Mouse (Mus musculus) heart, embryonic 15.5 days (tissue): ENCODE measurements around the gene Hhat. TPM values are rescaled to one million over a fixed set of nuclear protein-coding genes. Genes with fewer than 3 reads are reported as not detected.

Experiments used
- ATAC-seq: fragments of 200-750 bp; cut with Nextera tagmentation; replicated peaks from 2 replicates; pipeline ENCODE4 v1.8.0; 2017; ENCODE audit warnings: low read depth, moderate TSS enrichment; ENCODE audit not compliant: insufficient number of reproducible peaks, insufficient read depth, low FRiP score
- H3K27ac ChIP-seq: fragments of 300-500 bp; sonication (generic); 2 replicates; pipeline ENCODE4 v1.5.1; 2015; ENCODE audit warnings: mild to moderate bottlenecking, inconsistent platforms
- H3K27me3 ChIP-seq: fragments of 300-500 bp; sonication (generic); 2 replicates; pipeline ENCODE4 v1.6.1; 2015; ENCODE audit warnings: inconsistent platforms
- H3K36me3 ChIP-seq: fragments of 300-500 bp; sonication (generic); 2 replicates; pipeline ENCODE4 v1.6.1; 2015; ENCODE audit warnings: mild to moderate bottlenecking, inconsistent platforms
- H3K4me1 ChIP-seq: fragments of 300-500 bp; sonication (generic); replicated peaks from 2 replicates; pipeline ENCODE4 v1.6.1; 2015; ENCODE audit warnings: inconsistent platforms
- H3K4me2 ChIP-seq: fragments of 300-500 bp; sonication (generic); 2 replicates; pipeline ENCODE4 v1.6.1; 2015; ENCODE audit warnings: inconsistent platforms, mild to moderate bottlenecking, moderate library complexity
- H3K4me3 ChIP-seq: fragments of 300-500 bp; sonication (generic); 2 replicates; pipeline ENCODE4 v1.5.1; 2015; ENCODE audit warnings: mild to moderate bottlenecking, inconsistent platforms
- H3K9ac ChIP-seq: fragments of 300-500 bp; sonication (generic); 2 replicates; pipeline ENCODE4 v1.6.1; 2015; ENCODE audit warnings: mild to moderate bottlenecking, inconsistent platforms
- H3K9me3 ChIP-seq: fragments of 300-500 bp; sonication (generic); replicated peaks from 2 replicates; pipeline ENCODE4 v1.6.1; 2016; ENCODE audit warnings: inconsistent platforms
- WGBS: fragments of 180-500 bp; shearing (Covaris S2); methylation state at CpG from one replicate; pipeline ENCODE4 v1.1.7; 2015; ENCODE audit warnings: mixed read lengths; 5-methylcytosine and 5-hydroxymethylcytosine counted together
- polyA plus RNA-seq: library from polyadenylated mRNA; unstranded; fragments of >200 nt; fragmentation: Nextera tagmentation; extraction: Ambion mirVana; gene quantifications from 2 replicates; pipeline ENCODE4 v1.2.1, GENCODE M21; 2015

Hhat gene
- polyA plus RNA-seq, 1 experiment from 2014 or later = 5.5 TPM

DNA sequence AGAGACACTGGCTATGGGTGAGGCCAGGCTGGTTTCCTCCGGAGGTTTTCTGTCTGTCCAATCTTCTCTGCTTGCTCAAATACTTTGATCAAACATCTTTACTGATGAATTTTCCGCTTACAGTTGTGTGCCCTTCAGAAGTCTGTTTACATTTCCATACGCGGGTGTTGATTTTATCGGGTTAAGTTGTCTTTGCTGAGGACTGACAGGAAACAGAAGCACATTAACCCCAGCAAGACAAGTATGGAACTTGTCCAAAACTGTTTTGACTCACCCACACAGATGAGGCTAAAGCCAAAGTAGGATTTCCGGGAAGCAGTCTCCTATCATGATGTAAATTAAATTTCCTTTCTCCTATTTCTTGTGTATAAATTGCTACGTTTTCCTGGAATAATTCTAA is 294.3 kb downstream of the Hhat start:
- no peaks in the 10 kb centered on the region for H3K9me3 ChIP-seq
- H3K27me3 ChIP-seq = no peaks in the 10 kb centered on the region
- no peak overlapping the region for H3K4me3 ChIP-seq
- no peak overlapping the region for H3K9ac ChIP-seq
- H3K4me2 ChIP-seq = no peak overlapping the region
- peaks cover 15% of the 10 kb centered on the region for H3K4me1 ChIP-seq
- 44% methylated on average over 7 of the region's 7 CpGs for WGBS
- ATAC-seq = no peak
- H3K27ac ChIP-seq = no peak overlapping the region
- no peaks in the 10 kb centered on the region for H3K36me3 ChIP-seq

DNA sequence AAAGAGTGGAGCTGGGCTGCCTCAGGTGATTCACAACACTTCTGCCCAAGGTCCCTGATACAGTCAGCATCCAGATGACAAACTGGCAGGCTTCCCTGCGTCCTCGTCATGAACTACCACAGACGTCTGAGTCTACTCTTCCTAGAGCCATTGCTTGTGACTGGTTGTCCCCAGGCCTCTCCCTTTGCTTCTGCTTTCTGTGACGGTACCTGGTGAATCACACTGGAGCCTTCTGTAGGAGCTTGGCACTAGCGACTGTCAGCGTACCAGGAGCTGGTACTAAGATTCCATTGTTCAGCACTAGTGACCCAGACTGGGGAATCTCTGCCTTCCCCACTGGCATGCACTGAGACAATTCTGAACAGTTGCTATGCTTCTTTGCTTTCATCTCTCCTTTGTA is 297.9 kb downstream of the Hhat start:
- ATAC-seq = no peak
- 77% methylated on average over 6 of the region's 6 CpGs for WGBS
- no peak overlapping the region for H3K9ac ChIP-seq

DNA sequence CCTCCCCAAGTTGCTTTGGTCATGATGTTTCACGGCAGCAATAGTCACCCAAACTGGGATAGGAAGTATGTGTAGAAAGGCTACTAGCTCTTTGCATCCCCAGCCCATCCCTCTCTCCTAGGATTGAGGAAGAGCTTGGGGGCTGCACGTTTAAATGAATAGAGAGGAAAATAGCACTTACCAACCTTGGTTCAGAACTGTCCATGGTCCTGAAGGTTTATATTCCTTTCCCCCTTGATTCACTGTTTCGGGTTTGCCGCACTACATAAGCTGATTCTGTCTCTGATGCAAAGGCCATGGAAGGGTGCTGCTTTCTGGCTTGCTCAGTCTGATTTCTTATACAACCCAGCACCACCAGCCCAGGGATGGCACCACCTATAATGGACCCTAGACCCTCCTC is 298.7 kb downstream of the Hhat start:
- no peak overlapping the region for H3K27ac ChIP-seq
- no peak overlapping the region for H3K4me2 ChIP-seq
- no peak for ATAC-seq
- H3K9me3 ChIP-seq = no peaks in the 10 kb centered on the region
- H3K36me3 ChIP-seq = no peaks in the 10 kb centered on the region
- H3K9ac ChIP-seq = no peak overlapping the region
- H3K4me1 ChIP-seq = peaks cover 3% of the 10 kb centered on the region
- WGBS = 51% methylated on average over 4 of the region's 4 CpGs
- no peaks in the 10 kb centered on the region for H3K27me3 ChIP-seq
- H3K4me3 ChIP-seq = no peak overlapping the region

More for the DNA sequence above, 297.9 kb downstream of the Hhat start:
- H3K4me3 ChIP-seq = no peak overlapping the region
- no peak overlapping the region for H3K4me2 ChIP-seq
- H3K36me3 ChIP-seq = no peaks in the 10 kb centered on the region
- no peaks in the 10 kb centered on the region for H3K9me3 ChIP-seq
- no peaks in the 10 kb centered on the region for H3K27me3 ChIP-seq
- peaks cover 9% of the 10 kb centered on the region for H3K4me1 ChIP-seq
- no peak overlapping the region for H3K27ac ChIP-seq

GRCm38 (mm10) chr1:192463732-192464131 is 307.3 kb downstream of the Hhat start:
- H3K9ac ChIP-seq = no peak overlapping the region
- no peaks in the 10 kb centered on the region for H3K4me1 ChIP-seq
- 57% methylated on average over 4 of the region's 4 CpGs for WGBS
- H3K4me2 ChIP-seq = no peak overlapping the region
- H3K36me3 ChIP-seq = no peaks in the 10 kb centered on the region
- H3K4me3 ChIP-seq = no peak overlapping the region
- H3K9me3 ChIP-seq = no peaks in the 10 kb centered on the region
- no peak for ATAC-seq
- H3K27me3 ChIP-seq = no peaks in the 10 kb centered on the region
- no peak overlapping the region for H3K27ac ChIP-seq

GRCm38 (mm10) chr1:192457526-192458206 is 313.4 kb downstream of the Hhat start:
- Histone ChIP-seq H3K9ac (no peak overlapping the region), H3K27ac (no peak overlapping the region), H3K4me2 (no peak overlapping the region), H3K9me3 (no peaks in the 10 kb centered on the region), H3K4me3 (no peak overlapping the region), H3K27me3 (no peaks in the 10 kb centered on the region), H3K36me3 (no peaks in the 10 kb centered on the region), H3K4me1 (0 out of 2 replicates have a peak, but pooled peaks cover 3% of the 10 kb centered on the region)
- WGBS = 69% methylated on average over 6 of the region's 6 CpGs
- no peak for ATAC-seq

DNA sequence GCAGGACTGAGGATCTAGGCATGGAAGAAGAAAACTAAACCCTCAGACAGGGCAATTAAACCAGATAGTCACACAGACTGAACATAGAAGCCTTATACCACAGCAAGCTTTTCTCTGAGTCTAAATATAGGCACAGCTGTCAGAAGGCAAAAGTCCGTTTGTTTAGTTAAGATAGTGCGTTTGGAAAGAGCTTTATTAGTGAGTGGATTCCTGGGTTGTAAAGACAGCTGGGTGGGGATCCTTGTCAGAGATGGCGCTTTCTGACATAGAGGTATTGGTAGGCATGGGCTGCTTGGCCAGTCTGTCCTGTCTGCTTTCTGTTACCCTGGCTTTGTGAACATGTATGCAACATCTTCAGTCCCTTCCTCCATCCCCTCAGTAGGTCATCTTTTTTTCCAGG is 314.0 kb downstream of the Hhat start:
- 37% methylated on average over 3 of the region's 3 CpGs for WGBS
- no peak overlapping the region for H3K9ac ChIP-seq
- no peak overlapping the region for H3K27ac ChIP-seq
- H3K4me2 ChIP-seq = no peak overlapping the region
- no peaks in the 10 kb centered on the region for H3K9me3 ChIP-seq
- H3K4me3 ChIP-seq = no peak overlapping the region
- H3K27me3 ChIP-seq = no peaks in the 10 kb centered on the region
- ATAC-seq = no peak
- H3K4me1 ChIP-seq = 0 out of 2 replicates have a peak, but pooled peaks cover 3% of the 10 kb centered on the region
- no peaks in the 10 kb centered on the region for H3K36me3 ChIP-seq

- H3K36me3 ChIP-seq = no peaks in the 10 kb centered on the region
- no peaks in the 10 kb centered on the region for H3K27me3 ChIP-seq
- no peak overlapping the region for H3K4me2 ChIP-seq
- WGBS = 52% methylated on average over 4 of the region's 4 CpGs
- H3K9me3 ChIP-seq = no peaks in the 10 kb centered on the region
- ATAC-seq = no peak
- H3K27ac ChIP-seq = no peak overlapping the region
- 0 out of 2 replicates have a peak, but pooled peaks cover 4% of the 10 kb centered on the region for H3K4me1 ChIP-seq
- H3K4me3 ChIP-seq = no peak overlapping the region
- no peak overlapping the region for H3K9ac ChIP-seq
Observed at GRCm38 (mm10) chr1:192454981-192455380, 316.0 kb downstream of the Hhat start.

GRCm38 (mm10) chr1:192454501-192454900 is 316.5 kb downstream of the Hhat start:
- Histone ChIP-seq H3K27me3 (no peaks in the 10 kb centered on the region), H3K9ac (no peak overlapping the region), H3K4me1 (0 out of 2 replicates have a peak, but pooled peaks cover 8% of the 10 kb centered on the region), H3K4me2 (no peak overlapping the region), H3K27ac (no peak overlapping the region), H3K36me3 (no peaks in the 10 kb centered on the region), H3K4me3 (no peak overlapping the region), H3K9me3 (no peaks in the 10 kb centered on the region)
- no peak for ATAC-seq
- 40% methylated on average over 1 of the region's 1 CpGs for WGBS

- ATAC-seq = no peak
- 0 out of 2 replicates have a peak, but pooled peaks cover 2% of the 10 kb centered on the region for H3K27me3 ChIP-seq
- 67% methylated on average over 4 of the region's 4 CpGs for WGBS
- 0 out of 2 replicates have a peak, but pooled peaks cover 5% of the 10 kb centered on the region for H3K4me1 ChIP-seq
- no peak overlapping the region for H3K9ac ChIP-seq
- H3K4me3 ChIP-seq = no peak overlapping the region
- H3K36me3 ChIP-seq = no peaks in the 10 kb centered on the region
- H3K4me2 ChIP-seq = no peak overlapping the region
- H3K27ac ChIP-seq = no peak overlapping the region
- H3K9me3 ChIP-seq = no peaks in the 10 kb centered on the region
Observed at GRCm38 (mm10) chr1:192451722-192452121, 319.3 kb downstream of the Hhat start.

DNA sequence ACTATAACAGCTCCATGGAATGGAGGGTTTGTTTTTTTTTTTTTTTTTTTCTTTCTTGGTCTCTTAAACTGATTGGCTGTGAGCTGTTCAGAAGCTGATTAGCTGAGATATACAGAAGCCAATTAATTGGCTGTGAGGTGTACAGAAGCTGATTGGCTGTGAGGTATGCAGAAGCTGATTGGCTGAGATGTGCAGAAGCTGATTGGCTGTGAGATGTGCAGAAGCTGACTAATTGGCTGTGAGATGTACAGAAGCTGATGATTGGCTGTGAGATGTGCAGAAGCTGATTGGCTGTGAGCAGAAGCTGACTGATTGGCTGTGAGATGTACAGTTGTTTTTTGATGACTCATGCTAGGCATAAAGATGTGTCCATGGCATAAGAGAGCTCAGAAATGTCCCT is 320.6 kb downstream of the Hhat start:
- no peak for ATAC-seq
- no peak overlapping the region for H3K4me3 ChIP-seq
- H3K27me3 ChIP-seq = 0 out of 2 replicates have a peak, but pooled peaks cover 4% of the 10 kb centered on the region
- no peak overlapping the region for H3K9ac ChIP-seq
- no peaks in the 10 kb centered on the region for H3K9me3 ChIP-seq
- H3K4me1 ChIP-seq = 0 out of 2 replicates have a peak, but pooled peaks cover 5% of the 10 kb centered on the region
- no peak overlapping the region for H3K27ac ChIP-seq
- no peaks in the 10 kb centered on the region for H3K36me3 ChIP-seq
- no peak overlapping the region for H3K4me2 ChIP-seq

GRCm38 (mm10) chr1:192449572-192450351 is 321.3 kb downstream of the Hhat start:
- Histone ChIP-seq H3K4me2 (no peak overlapping the region), H3K9me3 (no peaks in the 10 kb centered on the region), H3K4me3 (no peak overlapping the region), H3K36me3 (no peaks in the 10 kb centered on the region), H3K4me1 (peaks cover 8% of the 10 kb centered on the region), H3K27me3 (0 out of 2 replicates have a peak, but pooled peaks cover 4% of the 10 kb centered on the region), H3K27ac (no peak overlapping the region), H3K9ac (no peak overlapping the region)
- no peak for ATAC-seq
- WGBS = 55% methylated on average over 4 of the region's 4 CpGs
